Mouse (Mus musculus): ENCODE measurements at regions not wholly inside any gene's neighbourhood (a gene's known extent, or its start where the extent isn't known, plus 50 kb on each side); places are given as distances from the start of the nearest gene placed in this dataset.

DNA sequence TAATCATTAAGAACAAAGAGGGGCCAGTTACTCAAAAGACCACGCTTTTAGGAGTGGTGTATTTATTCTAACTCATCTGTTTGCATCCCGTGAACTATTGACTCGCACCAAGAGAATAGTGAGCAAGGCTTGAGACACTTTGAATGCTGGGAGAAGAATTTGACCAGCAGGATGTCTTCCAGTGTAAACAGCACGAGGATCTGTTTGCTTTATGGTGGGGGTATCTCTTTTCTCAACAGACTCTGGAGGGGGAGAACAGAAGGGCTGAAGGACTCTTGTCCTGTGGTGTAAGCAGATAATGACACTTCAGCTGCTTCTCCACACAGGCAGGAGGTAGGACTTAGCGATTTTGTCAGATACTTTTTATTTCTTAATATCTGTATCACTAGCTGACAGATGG, 168.0 kb downstream of the Dact1 start:
- DNase-seq (ENCODE audit: low spot score in 2 of 2), result no peak

DNA sequence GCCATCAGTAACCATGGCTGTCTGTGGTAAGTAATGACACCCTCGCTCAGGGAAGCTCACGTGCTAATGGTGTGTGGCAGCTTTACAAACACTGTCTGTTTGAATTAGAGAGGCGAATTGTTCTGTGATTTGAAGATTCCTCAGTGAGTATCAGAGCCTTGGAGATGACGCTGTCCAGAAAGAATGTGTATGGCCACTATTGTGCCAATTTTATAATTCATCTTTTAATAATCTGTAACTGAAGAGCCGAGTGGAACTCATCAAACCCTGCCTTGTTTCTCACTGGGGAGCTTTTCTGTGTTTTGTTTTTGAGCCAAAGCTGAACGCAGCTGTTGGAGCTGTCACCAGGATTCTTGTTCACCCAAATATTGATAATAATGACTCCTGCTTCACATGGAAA, 171.7 kb downstream of the Dact1 start:
- DNase-seq (ENCODE audit: low spot score in 2 of 2), result no peak

DNA sequence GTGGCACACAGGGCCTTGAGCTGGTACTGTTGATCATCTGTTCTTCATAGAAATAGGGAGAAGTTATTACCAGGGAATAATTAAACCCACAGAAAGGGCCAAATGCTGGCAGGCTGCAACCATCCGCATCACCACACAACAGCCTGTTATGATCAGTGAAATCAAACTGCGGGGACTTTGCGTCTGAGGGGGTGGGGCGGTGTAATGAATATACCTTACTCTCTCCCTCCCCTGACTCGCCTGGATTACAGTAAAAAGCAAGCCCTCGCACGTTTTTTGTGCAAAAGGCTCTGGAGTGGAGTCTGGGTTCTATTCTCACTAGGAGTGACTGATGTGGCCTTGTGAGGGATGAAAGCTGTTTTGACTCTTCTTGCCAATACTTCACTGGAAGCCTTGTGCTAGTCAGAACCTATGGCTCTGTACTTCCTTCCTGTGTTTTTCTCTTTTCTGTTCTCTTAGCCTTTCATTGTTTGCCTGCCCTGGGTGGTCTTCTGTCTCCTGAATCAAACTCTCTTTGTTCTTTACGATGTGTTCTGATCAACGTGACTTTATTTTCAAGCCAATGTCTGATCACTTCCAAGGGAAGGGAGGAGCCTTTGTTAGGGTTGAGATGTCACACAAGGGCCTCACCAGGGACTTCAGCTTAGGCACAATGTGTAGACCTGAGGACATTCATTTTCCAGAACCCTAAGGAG, 172.4 kb downstream of the Dact1 start:
- DNase-seq (ENCODE audit: low spot score in 2 of 2), result peak; percentile 33 to 53

DNA sequence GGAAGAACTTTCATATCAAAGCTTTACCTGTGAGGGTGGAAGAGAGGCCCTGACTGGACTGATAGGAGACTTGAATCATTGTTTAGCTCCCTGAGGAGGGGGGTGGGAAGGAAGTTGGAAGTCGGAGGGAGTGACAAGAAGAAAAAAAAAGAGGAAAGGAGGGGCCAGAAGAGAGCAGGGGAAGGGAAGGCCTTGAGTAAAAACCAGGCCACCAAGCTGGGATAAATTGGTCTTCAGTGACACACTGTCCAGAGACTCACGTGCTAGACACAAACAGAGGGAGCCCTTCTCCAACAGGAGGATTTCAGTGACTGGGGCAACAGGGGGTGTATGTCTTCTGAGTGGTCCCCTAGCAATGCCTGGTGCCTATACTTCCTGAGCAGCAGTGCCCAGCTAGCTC, 172.9 kb downstream of the Dact1 start:
- DNase-seq (ENCODE audit: low spot score in 2 of 2), result no peak

DNA sequence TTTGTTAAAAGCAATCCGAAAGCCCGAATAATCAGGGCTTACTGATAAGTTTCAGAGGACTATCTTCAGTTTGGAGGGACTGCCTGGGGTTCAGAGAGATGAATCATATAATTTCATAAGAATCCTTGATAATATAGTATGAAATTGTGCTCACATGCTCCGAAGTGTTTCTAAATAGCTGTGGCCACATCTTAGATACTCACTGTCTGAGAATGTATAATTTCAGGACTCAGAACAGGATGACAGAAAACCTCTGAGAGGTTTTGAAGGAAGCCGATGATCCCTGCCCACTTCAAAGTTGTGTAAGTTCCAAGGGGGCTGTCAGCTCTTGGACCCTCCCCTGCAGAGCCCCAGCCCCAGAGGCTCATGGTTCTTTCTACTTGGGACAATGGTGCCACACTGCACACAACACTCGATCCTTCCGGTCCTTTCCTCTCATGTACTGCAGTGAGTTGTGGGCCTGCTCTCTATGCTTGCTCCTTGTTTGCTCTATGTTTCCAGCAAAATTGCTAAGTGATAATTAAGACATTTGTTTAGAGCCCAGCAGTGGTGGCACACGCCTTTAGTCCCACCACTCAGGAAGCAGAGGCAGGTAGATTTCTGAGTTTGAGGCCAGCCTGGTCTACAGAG, 174.0 kb downstream of the Dact1 start:
- no peak for DNase-seq (ENCODE audit: low spot score in 2 of 2)

DNA sequence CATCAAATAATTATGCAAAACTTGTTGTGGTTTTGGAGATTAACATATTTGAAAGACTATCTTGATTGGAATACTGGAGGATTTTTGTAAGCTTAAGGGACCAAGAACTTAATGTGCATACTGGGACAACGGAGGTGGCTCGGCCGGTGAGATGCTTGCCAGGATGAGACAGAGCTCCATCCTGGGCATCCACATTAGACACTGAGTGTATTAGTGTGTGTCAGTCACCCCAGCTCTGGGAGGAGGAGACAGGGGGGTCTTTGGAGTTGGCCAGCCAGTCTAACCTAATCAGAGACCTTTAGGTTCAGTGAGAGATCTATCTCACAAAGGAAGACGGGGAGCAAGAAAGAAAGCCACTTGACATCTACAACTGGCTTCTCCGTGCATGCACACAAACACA, 174.6 kb downstream of the Dact1 start:
- no peak for DNase-seq (ENCODE audit: low spot score in 2 of 2)

DNA sequence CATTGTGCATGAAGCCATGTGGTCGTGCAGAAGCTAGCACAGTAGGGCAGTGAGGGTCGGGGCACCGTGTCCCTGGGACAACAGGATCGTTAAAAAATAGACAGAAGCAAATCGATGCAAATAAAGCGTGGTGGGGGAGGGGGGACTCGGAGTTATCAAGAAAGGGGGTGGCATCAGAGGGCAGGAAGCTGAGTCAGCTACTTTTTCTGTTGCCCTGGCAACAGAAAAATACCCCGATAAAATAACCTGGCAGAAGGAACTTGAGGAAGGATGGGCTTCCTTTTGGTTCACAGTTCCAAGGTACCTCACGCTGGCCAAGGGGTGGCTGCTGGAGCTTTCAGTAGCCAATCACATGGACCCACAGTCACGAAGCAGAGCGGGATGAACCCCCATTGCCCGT, 176.4 kb downstream of the Dact1 start:
- no peak for DNase-seq (ENCODE audit: low spot score in 2 of 2)

DNA sequence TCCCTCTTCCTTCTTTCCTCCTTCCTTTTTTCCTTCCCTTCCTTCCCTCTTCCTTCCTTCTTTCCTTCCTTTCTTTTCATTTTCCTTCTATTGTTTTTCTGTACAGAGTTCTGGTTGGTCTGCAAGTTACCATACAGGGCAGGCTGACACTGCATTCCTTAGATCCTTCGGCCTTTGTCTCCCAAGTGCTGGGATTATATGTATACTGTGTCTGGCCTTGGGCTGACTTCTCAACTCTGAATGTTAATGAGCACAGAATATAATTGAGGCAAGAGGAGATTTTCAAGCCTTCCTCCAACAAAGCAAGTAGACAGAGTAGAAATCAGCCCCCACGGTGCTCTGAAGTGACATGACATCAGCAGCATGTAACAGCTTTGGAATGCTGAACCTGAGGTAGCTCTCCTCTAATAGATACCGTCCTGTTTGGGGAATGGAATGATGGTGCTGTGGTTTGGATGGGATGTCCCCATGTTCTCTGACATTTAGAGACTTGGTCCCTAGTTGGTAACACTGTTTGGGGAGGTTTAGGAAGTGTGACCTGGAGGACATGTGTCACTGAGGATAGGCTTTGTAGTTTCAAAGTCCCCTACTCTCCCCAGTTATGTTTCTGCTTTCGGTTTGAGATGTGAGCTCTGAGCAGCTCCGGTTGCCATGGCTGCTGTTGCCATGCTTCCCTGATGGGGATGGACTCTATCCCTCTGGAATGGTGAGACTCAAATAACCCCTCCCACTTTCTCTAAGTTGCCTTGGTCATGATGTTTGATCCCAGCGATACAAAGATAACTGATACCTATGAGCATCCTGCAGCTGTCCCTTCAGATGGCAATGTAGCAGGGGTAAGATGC, 178.1 kb downstream of the Dact1 start:
- no peak for DNase-seq (ENCODE audit: low spot score in 2 of 2)

DNA sequence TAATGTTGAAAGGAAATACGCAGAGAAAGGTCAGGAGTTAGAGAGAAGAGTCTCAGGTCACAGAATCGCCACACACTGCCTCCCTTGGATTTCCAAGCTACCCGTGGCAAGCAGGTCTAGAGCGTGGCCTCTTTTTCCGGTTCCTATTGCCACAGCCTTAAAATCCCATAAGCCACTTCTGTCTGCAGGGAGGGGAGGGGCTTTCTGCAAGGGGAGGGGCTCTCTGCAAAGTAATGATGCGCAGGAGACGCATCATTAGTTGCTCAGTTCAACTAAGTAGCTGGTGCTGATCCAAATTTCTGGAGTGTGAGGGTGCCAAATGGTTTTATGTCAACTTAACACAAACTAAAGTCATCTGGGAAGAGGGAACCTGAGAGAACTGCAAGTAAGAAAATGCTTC, 179.6 kb downstream of the Dact1 start:
- no peak for DNase-seq (ENCODE audit: low spot score in 2 of 2)

DNA sequence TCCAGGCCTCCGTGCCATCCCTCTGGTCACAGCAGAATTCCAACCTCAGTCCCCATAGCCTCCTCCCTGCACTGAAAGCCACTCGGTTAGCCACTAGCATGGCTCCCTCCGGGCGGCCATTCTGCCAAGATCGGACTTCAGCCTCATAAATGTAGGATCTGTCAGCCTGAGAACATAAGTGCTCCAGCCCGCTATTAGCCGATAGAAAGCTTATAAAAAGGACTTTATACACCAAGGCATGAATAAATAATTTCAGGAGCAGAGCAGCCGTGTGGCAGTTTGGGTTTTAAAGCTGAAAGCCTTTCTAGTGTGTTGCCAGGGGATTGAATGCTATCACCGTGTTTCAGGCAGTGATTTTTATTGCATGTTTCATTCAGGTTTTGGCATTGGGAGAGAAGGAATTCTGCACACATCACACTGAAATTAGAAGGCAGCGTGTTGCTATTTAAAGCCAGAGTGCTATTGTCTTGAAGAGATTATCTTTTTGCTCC, 185.2 kb downstream of the Dact1 start:
- DNase-seq (ENCODE audit: low spot score in 2 of 2), result peak in 1 of 2 experiments; percentile 31

DNA sequence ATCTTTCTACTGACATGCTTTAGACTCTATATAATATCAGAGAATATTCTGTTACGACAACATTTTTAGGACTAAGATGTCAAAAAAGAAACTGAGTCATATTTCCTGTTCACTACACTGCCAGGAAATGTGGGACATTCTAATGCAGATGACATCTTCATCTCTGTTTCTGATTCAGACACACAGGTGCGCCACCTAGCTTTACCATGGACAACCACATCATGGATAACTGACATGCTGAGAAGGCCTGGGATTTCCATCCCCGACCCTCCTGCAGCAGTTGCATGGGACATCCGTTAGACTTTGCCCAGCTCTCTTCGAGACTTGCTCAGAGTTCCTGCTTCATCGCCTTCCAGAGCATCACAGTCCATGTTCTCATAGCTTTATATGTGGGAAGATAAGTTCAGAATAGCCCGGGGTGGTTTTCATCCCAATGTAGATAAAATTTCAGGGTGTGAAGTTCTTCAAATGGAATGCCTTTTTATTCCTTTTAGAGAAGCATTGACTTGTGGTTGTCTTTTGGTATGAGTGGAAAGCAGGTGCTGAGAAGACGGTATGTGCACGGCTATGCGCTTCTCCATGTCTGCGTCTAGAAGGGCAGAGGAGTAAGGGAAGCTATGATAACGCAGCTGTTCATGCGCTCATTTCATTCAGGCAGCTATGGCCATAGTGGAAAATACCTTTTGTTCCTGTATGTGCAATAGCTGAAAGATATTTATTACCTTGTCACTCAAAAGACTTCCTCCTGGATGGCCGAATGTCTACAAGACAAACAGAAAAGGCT, 188.8 kb downstream of the Dact1 start:
- DNase-seq (ENCODE audit: low spot score in 2 of 2), result no peak

DNA sequence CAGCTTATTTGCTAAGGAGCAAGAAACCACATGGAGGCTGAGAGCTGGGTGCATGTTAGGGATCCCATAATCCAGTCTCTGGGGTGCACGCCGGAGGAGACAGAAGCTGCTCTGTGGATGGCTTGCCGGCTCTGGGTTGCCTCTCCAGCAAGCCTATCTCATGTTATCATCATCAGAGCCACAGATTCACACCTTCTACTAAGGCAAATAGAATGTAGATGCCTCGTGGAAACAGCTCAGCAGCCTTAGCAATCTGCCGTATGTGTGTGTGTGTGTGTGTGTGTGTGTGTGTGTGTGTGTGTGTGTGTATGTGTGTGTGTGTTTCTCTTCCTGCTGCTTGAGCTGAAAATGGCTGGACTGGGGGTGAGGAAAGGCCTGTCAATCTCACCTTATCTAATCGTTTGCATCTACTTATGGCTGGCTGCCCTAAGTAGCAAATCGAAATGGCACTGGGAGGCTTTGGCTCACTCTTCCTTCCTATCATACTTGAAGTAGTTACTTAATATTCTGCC, 191.7 kb downstream of the Dact1 start:
- no peak for DNase-seq (ENCODE audit: low spot score in 2 of 2)

DNA sequence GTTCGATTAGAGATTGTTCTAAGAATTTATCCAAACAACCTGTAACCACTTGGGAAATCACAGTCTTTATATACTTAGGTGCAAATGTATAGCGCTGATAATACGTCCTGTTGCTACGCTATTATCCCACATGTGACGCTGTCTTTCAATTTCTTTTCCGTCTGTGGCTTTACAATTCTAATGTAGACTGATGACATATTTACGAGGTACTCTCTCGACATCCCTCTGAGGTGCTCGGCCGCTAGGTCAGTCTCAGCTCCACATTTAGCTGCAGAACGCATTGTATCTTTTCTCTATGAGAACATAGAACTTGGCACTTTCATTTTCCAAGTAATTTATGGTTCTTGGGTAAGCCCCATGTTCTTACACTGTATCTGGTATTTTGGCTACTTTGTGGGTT, 193.6 kb downstream of the Dact1 start:
- no peak for DNase-seq (ENCODE audit: low spot score in 2 of 2)

DNA sequence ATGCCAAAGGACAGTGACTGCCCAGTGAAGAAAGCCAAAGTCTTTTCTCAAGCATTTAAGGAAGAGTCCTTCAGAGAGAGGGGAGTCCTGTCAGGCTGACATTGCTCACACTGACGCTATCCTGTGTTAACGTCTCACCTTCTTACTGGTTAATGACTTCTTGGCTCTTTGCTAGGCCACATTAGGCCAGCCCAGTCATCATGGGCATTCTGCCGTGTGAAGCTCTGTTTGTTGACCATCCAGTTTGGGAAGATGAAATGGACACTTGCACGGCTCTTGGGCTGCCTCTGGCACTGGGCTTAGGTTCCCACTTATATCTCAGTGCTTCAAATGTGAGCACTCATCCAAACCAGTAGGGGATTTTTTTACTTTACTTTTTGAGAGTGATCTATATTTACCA, 196.5 kb downstream of the Dact1 start:
- no peak for DNase-seq (ENCODE audit: low spot score in 2 of 2)

DNA sequence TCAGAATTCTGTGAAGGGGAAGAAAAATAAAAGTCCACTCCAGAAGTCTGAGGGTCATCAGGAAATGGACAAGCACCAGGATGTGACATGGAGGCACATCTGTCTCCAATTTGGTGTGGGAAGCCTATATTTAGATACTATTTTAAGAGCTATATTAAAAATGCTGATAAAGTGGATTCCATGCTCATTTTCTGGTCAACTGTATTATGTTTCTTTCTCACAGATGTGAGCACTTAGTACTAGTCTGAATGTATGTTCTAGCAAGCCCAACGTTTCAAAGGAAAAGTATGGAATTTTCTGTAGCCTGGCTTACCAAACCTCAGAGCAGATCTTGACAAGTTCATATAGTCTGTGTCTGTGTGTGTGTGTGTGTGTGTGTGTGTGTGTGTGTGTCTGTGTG, 197.0 kb downstream of the Dact1 start:
- no peak for DNase-seq (ENCODE audit: low spot score in 2 of 2)

DNA sequence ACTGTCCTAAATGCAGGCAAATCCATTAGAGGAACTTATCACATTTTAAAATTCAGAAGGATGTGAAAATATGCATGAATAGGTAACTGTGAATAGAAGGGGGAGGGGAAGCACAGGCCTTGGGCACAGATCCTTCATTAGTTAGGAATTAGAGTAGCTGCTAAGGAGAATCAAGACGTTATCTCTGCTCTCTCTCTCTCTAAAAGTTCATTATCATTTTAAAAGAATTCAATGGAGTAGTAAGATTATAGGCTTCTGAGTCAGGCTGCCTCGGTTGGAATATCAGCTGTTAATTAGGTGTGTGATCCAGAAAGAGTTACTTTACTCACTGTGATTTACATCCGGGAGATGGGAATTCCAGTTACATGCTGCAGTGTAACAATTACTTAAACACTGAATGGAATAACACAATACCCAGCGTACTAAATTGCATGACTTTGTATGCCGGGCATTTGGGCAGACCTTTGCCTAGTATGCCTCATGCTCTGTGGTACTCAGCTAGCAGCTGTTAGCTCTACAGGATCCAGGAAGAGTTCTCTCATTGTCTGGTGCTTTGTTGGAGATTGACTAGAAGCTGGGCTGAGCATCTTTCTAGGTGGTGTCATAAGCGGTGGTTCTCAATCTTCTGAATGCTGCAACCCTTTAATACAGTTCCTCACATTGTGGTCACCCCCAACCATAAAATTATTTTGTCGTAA, 203.4 kb downstream of the Dact1 start:
- DNase-seq (ENCODE audit: low spot score in 2 of 2), result no peak

DNA sequence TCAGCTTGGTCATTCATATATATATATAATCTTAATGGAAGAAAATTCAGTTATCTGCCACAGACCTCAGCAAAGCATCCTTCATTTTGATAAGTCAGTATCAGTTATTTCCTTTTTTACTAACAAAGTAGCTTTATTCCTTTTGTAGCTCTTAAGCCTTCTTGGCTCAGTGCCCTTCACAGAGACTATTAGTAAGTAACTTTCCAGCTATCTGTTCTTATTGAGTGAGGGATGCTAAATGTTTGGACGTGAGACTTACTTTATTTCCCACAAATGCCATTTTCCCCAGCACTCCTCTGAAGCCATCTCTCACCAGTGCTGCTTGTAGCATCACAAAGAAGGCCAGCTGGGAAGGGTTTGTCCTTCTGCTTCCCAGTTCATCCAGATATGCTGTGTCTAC, 209.8 kb downstream of the Dact1 start:
- no peak for DNase-seq (ENCODE audit: low spot score in 2 of 2)

DNA sequence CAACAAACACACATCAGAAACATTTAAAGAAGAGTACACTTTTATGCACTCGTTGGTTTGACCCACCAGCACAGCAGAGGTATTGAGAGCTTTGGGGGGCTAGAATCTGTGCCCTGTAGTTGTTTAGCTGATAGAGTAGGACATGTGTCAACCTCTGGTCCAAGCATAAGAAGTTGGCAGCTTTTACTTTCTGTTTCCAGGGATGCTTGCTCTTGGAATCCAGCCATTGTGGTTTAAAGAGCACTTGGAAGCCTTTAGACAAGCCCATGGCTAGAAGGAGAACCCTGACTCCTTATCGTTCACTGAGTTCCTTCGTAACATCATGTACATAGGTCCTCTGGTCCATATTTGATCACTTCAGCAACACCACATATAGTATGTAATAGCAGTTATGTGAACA, 212.3 kb downstream of the Dact1 start:
- DNase-seq (ENCODE audit: low spot score in 2 of 2), result no peak

DNA sequence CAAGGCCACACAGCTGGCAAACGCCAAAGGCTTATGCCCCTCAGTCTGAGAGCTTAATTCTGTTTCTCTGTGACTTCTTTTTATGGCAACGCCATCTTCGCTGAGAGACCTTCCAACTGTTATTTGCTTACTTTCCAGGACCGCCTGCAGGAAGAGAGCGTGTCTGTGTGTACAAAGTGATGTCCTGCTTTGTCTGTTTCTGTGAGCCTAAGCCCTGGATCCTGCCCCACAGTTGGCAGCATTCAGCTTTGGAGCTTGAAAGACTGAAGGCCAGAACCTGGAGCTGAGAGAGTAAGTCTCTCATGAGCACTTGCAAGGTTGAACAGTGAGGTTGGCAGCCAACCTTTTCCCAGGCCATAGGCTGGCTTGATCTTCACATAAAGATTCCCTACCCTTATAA, 212.8 kb downstream of the Dact1 start:
- DNase-seq (ENCODE audit: low spot score in 2 of 2), result no peak

DNA sequence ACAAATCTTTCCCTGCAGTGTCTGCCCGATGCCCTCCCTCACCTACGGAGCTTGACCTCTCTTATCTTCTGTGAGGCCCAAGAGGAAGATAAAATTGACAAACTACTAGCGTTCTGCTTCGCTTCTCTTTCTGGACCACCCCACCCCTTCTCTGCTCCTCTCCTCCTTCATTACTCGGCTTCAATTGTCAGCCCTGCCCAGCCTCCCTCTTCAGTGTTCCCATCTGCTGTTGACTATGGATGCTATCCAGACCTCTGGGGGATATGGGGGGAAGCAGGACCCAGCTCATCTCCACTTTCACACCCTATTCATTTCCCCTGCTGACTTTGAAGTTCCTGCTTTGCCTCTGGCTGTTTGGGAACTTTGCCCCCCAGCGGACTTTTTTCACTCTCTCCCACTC, 214.5 kb downstream of the Dact1 start:
- no peak for DNase-seq (ENCODE audit: low spot score in 2 of 2)
